25 mouse cellular contexts compared by ENCODE assay signal in the genomic region with DNA sequence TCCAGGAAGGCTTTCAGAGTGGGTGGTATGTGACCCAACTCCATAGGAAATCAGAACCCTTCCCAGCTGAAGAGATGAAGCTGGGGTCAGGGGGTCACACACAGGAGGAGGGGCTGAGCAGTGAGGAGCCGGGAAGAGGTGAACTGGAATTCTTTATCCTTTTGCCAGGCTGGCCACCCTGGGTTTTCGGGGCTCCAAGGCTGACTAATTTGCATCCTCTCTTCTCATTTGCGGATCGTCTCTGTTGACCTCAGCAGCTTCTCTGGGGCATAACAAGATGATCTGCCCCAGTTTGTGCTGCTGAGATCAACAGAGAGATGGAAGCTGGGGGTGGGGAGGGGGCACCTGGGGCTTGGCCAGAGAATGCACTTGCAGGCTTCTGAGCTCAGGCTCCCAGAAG. TPM values are rescaled to one million over a fixed set of nuclear protein-coding genes. Genes with fewer than 3 reads are reported as not detected.
DNase-seq lines count a peak whose midpoint lies in the region; ATAC-seq and TF ChIP-seq lines count a peak whose summit lies in the region.
"Had no signal": no experiment of that assay in that cellular context is flagged by ENCODE, and none has a peak within 500 bp of the region (broad histone marks: within the 10 kb centered on the region; RNA-seq: fewer than 3 reads in every experiment).

No protein-coding gene starts in this region.

- H3K4me1 ChIP-seq in forebrain, embryonic 10.5 days: peaks cover 68% of the 10 kb centered on the region
- peaks cover 6% of the 10 kb centered on the region; the same call in 1 of the 2 replicates for H3K4me1 ChIP-seq in forebrain, embryonic 11.5 days (replicated peaks; ENCODE audit: control insufficient read depth, insufficient read depth, low read length)
- peaks cover 78% of the 10 kb centered on the region for H3K4me1 ChIP-seq in midbrain, embryonic 10.5 days
- peaks cover 35% of the 10 kb centered on the region for H3K4me1 ChIP-seq in midbrain, embryonic 15.5 days
- H3K4me1 ChIP-seq in neural tube, embryonic 13.5 days (replicated peaks): peaks cover 45% of the 10 kb centered on the region
- peaks cover 2% of the 10 kb centered on the region for H3K4me1 ChIP-seq in lung, adult 2 months (ENCODE audit: control insufficient read depth, insufficient read depth, low read length)

- peak overlapping the region; percentile 69 for H3K27ac ChIP-seq in forebrain, embryonic 10.5 days
- H3K27ac ChIP-seq in forebrain, embryonic 11.5 days (ENCODE audit: low read depth, low read length): no peak overlapping the region
- peak overlapping the region; percentile 68 for H3K27ac ChIP-seq in midbrain, embryonic 10.5 days (replicated peaks)
- no peak overlapping the region for H3K27ac ChIP-seq in midbrain, embryonic 15.5 days
- peak overlapping the region; percentile 1; the same call in 1 of the 2 replicates for H3K27ac ChIP-seq in neural tube, embryonic 13.5 days (replicated peaks)
- H3K27ac ChIP-seq: forebrain, embryonic 15.5 days; kidney, postnatal 0 days; left cerebral cortex, adult 2 months; limb, embryonic 15.5 days; liver, embryonic 14.5 days; stomach, postnatal 0 days had no signal

- no peak for TF ChIP-seq CTCF in lung, adult 2 months (IDR thresholded peaks at IDR 0.05; ENCODE audit: insufficient read depth, low read length)

- H3K9me3 ChIP-seq in forebrain, embryonic 10.5 days: no peaks in the 10 kb centered on the region
- H3K9me3 ChIP-seq in forebrain, embryonic 11.5 days (ENCODE audit: control insufficient read depth, low read length): no peaks in the 10 kb centered on the region
- no peaks in the 10 kb centered on the region for H3K9me3 ChIP-seq in midbrain, embryonic 10.5 days (replicated peaks)
- no peaks in the 10 kb centered on the region for H3K9me3 ChIP-seq in midbrain, embryonic 15.5 days
- no peaks in the 10 kb centered on the region for H3K9me3 ChIP-seq in neural tube, embryonic 13.5 days
- H3K9me3 ChIP-seq: forebrain, embryonic 15.5 days; limb, embryonic 15.5 days had no signal

- H3K27me3 ChIP-seq in forebrain, embryonic 10.5 days (ENCODE audit: poor library complexity, severe bottlenecking): peaks cover 5% of the 10 kb centered on the region; the same call in 1 of the 2 replicates
- H3K27me3 ChIP-seq in forebrain, embryonic 11.5 days (ENCODE audit: control insufficient read depth, insufficient read depth, low read length): no peaks in the 10 kb centered on the region
- H3K27me3 ChIP-seq in midbrain, embryonic 10.5 days (ENCODE audit: low read depth, poor library complexity, severe bottlenecking): peaks cover 12% of the 10 kb centered on the region; the same call in 1 of the 2 replicates
- H3K27me3 ChIP-seq in midbrain, embryonic 15.5 days (replicated peaks): no peaks in the 10 kb centered on the region
- H3K27me3 ChIP-seq in neural tube, embryonic 13.5 days: no peaks in the 10 kb centered on the region
- H3K27me3 ChIP-seq: forebrain, embryonic 15.5 days; limb, embryonic 15.5 days had no signal

- H3K4me3 ChIP-seq in forebrain, embryonic 10.5 days: no peak overlapping the region
- no peak overlapping the region for H3K4me3 ChIP-seq in forebrain, embryonic 11.5 days (ENCODE audit: low read depth, low read length)
- H3K4me3 ChIP-seq in midbrain, embryonic 10.5 days: no peak overlapping the region
- no peak overlapping the region for H3K4me3 ChIP-seq in midbrain, embryonic 15.5 days
- no peak overlapping the region for H3K4me3 ChIP-seq in neural tube, embryonic 13.5 days
- no peak overlapping the region for H3K4me3 ChIP-seq in lung, adult 2 months (replicated peaks; ENCODE audit: extremely low read depth, low read depth, low read length)
- H3K4me3 ChIP-seq: forebrain, embryonic 15.5 days; left cerebral cortex, adult 2 months; limb, embryonic 15.5 days; myocyte had no signal

- H3K9ac ChIP-seq in forebrain, embryonic 11.5 days (ENCODE audit: low read length): no peak overlapping the region
- H3K9ac ChIP-seq in midbrain, embryonic 15.5 days: no peak overlapping the region
- H3K9ac ChIP-seq in neural tube, embryonic 13.5 days: no peak overlapping the region
- H3K9ac ChIP-seq: forebrain, embryonic 15.5 days; limb, embryonic 15.5 days; liver, embryonic 14.5 days had no signal

- 5% methylated on average over 4 of the region's 4 CpGs for WGBS in forebrain, embryonic 10.5 days
- WGBS in forebrain, embryonic 11.5 days: 3% methylated on average over 4 of the region's 4 CpGs
- 1% methylated on average over 4 of the region's 4 CpGs for WGBS in midbrain, embryonic 10.5 days
- WGBS in midbrain, embryonic 15.5 days: 7% methylated on average over 4 of the region's 4 CpGs
- 11% methylated on average over 4 of the region's 4 CpGs for WGBS in neural tube, embryonic 13.5 days
- 69% methylated on average over 4 of the region's 4 CpGs for WGBS in lung, adult 2 months

- H3K4me2 ChIP-seq in forebrain, embryonic 11.5 days (ENCODE audit: low read depth, low read length, severe bottlenecking): no peak overlapping the region
- no peak overlapping the region for H3K4me2 ChIP-seq in midbrain, embryonic 15.5 days
- H3K4me2 ChIP-seq in neural tube, embryonic 13.5 days: no peak overlapping the region
- H3K4me2 ChIP-seq: forebrain, embryonic 15.5 days; limb, embryonic 15.5 days had no signal

- no peaks in the 10 kb centered on the region for H3K36me3 ChIP-seq in forebrain, embryonic 10.5 days (replicated peaks)
- no peaks in the 10 kb centered on the region for H3K36me3 ChIP-seq in forebrain, embryonic 11.5 days (ENCODE audit: control insufficient read depth, insufficient read depth, low read length)
- H3K36me3 ChIP-seq in midbrain, embryonic 10.5 days: 0 out of 2 replicates have a peak, but pooled peaks cover 5% of the 10 kb centered on the region
- H3K36me3 ChIP-seq in midbrain, embryonic 15.5 days (replicated peaks): 0 out of 2 replicates have a peak, but pooled peaks cover 4% of the 10 kb centered on the region
- H3K36me3 ChIP-seq in neural tube, embryonic 13.5 days: peaks cover 15% of the 10 kb centered on the region; the same call in 1 of the 2 replicates
- H3K36me3 ChIP-seq: forebrain, embryonic 15.5 days; limb, embryonic 15.5 days had no signal

- DNase-seq in forebrain, embryonic 10.5 days (ENCODE audit: extremely low spot score, low spot score): no peak
- DNase-seq in forebrain, embryonic 11.5 days (ENCODE audit: low spot score): no peak
- DNase-seq in midbrain, embryonic 10.5 days (ENCODE audit: low spot score): no peak
- DNase-seq in embryo, embryonic 9.5 days (ENCODE audit: extremely low spot score): peak; percentile 55
- no peak for DNase-seq in lung, adult 2 months
- DNase-seq in adrenal gland, adult 8-10 months: no peak
- DNase-seq: adrenal gland, postnatal 25 days; cerebellum, adult 9-10 months; gastrocnemius, postnatal 14 days; heart, adult 18-20 months; heart, postnatal 36 days; kidney, adult 2 months; lung, postnatal 4 days; right cerebral cortex, postnatal 14 days had no signal

- TF ChIP-seq POLR2A in lung, adult 2 months (IDR thresholded peaks at IDR 0.05; ENCODE audit: borderline replicate concordance, extremely low read depth, low read depth, low read length): no peak

- no peak for ATAC-seq in forebrain, embryonic 11.5 days (replicated peaks; ENCODE audit: low FRiP score)
- no peak for ATAC-seq in midbrain, embryonic 15.5 days (replicated peaks)
- no peak for ATAC-seq in neural tube, embryonic 13.5 days (ENCODE audit: low read depth)
- ATAC-seq: forebrain, embryonic 15.5 days; midbrain, embryonic 16.5 days had no signal

RNA-seq across cellular contexts. Expression of gene Klhl35, which starts 29.3 kb away (rescaled TPM):
- polyA plus RNA-seq in forebrain, embryonic 10.5 days (2016; fragmentation: Nextera tagmentation; extraction: Ambion mirVana): 0.75 and 0.97 TPM in 2 replicates
- 4.7 and 5.5 TPM in 2 replicates for polyA plus RNA-seq in forebrain, embryonic 11.5 days (2014; fragmentation: Nextera tagmentation; extraction: Ambion mirVana)
- polyA plus RNA-seq in midbrain, embryonic 10.5 days (2016; fragmentation: Nextera tagmentation; extraction: Ambion mirVana): 2.9 and 10.0 TPM in 2 replicates
- 7.1 and 7.5 TPM in 2 replicates for polyA plus RNA-seq in midbrain, embryonic 15.5 days (2015; fragmentation: Nextera tagmentation; extraction: Ambion mirVana)
- 13.4 and 16.9 TPM in 2 replicates for polyA plus RNA-seq in neural tube, embryonic 13.5 days (2015; fragmentation: Nextera tagmentation; extraction: Ambion mirVana)
- polyA plus RNA-seq in lung, adult 2 months (2012; rRNA removed): 0.80 and 0.89 TPM in 2 replicates
- 1 to 10 TPM in 1 of 4 experiments, under 1 TPM in 3; 0.38 to 1.2 (median 0.75) TPM for total RNA-seq in adrenal gland, adult 8-10 months (2022)
- total RNA-seq: heart, adult 18-20 months; heart, postnatal 36 days; neutrophil, adult 5-6 weeks had no signal
- polyA plus RNA-seq: myocyte had no signal

RNA-seq across cellular contexts. Expression of gene Rps3, which starts 47.0 kb away (rescaled TPM):
- 762 and 795 TPM in 2 replicates for polyA plus RNA-seq in forebrain, embryonic 10.5 days (2016; fragmentation: Nextera tagmentation; extraction: Ambion mirVana)
- polyA plus RNA-seq in forebrain, embryonic 11.5 days (2014; fragmentation: Nextera tagmentation; extraction: Ambion mirVana): 699 and 715 TPM in 2 replicates
- polyA plus RNA-seq in midbrain, embryonic 10.5 days (2016; fragmentation: Nextera tagmentation; extraction: Ambion mirVana): 681 and 788 TPM in 2 replicates
- 382 and 405 TPM in 2 replicates for polyA plus RNA-seq in midbrain, embryonic 15.5 days (2015; fragmentation: Nextera tagmentation; extraction: Ambion mirVana)
- polyA plus RNA-seq in neural tube, embryonic 13.5 days (2015; fragmentation: Nextera tagmentation; extraction: Ambion mirVana): 514 and 540 TPM in 2 replicates
- polyA plus RNA-seq in lung, adult 2 months (2012; rRNA removed): 206 and 308 TPM in 2 replicates
- total RNA-seq in adrenal gland, adult 8-10 months (2022): 100 to 1,000 TPM; 533 to 601 (median 565) TPM

RNA-seq across cellular contexts. Expression of gene Gdpd5, which starts 55.3 kb away (rescaled TPM):
- 12.7 and 15.9 TPM in 2 replicates for polyA plus RNA-seq in forebrain, embryonic 10.5 days (2016; fragmentation: Nextera tagmentation; extraction: Ambion mirVana)
- polyA plus RNA-seq in forebrain, embryonic 11.5 days (2014; fragmentation: Nextera tagmentation; extraction: Ambion mirVana): 18.6 and 19.1 TPM in 2 replicates
- 23.5 and 28.2 TPM in 2 replicates for polyA plus RNA-seq in midbrain, embryonic 10.5 days (2016; fragmentation: Nextera tagmentation; extraction: Ambion mirVana)
- 51.8 and 53.3 TPM in 2 replicates for polyA plus RNA-seq in midbrain, embryonic 15.5 days (2015; fragmentation: Nextera tagmentation; extraction: Ambion mirVana)
- 53.0 and 59.8 TPM in 2 replicates for polyA plus RNA-seq in neural tube, embryonic 13.5 days (2015; fragmentation: Nextera tagmentation; extraction: Ambion mirVana)
- 26.5 and 27.2 TPM in 2 replicates for polyA plus RNA-seq in lung, adult 2 months (2012; rRNA removed)
- 10 to 100 TPM in 3 of 4 experiments, 1 to 10 TPM in 1; 9.2 to 16.4 (median 13.9) TPM for total RNA-seq in adrenal gland, adult 8-10 months (2022)

Comparison
In these comparisons a context has a peak if more than half of its experiments do, and no peak if none do; other contexts are left out.
1. H3K27ac ChIP-seq: peak in forebrain, embryonic 10.5 days (single experiment), midbrain, embryonic 10.5 days (single experiment) and neural tube, embryonic 13.5 days (single experiment); none in forebrain, embryonic 11.5 days (single experiment) and midbrain, embryonic 15.5 days (single experiment).